Mouse (Mus musculus): ENCODE data around the gene Chst4.

GRCm38 (mm10) chr8:110082416-110083105, 43.0 kb upstream of the Chst4 start:
- TF ChIP-seq CTCF (IDR thresholded peaks at IDR 0.05; ENCODE audit: extremely low read depth, insufficient read length, insufficient replicate concordance, low read depth, low read length) = no peak
- TF ChIP-seq POLR2A (IDR thresholded peaks at IDR 0.05; ENCODE audit: low read depth, low read length) = no peak

Measured in small intestine, adult 2 months (tissue).